Mouse (Mus musculus) gastrocnemius, adult 2 months (tissue): ENCODE measurements around the gene Mindy4b-ps. TPM values are rescaled to one million over a fixed set of nuclear protein-coding genes. Genes with fewer than 3 reads are reported as not detected.

Source experiments
- DNase-seq: peaks from one replicate; pipeline ENCODE4 v3.0.0; 2022
- H3K27ac ChIP-seq: fragments of 200-600 bp; 2 replicates; pipeline ENCODE4 v1.8.1; 2022; ENCODE audit warnings: mild to moderate bottlenecking
- H3K4me3 ChIP-seq: fragments of 200-600 bp; 2 replicates; pipeline ENCODE4 v1.8.1; 2022; ENCODE audit warnings: mild to moderate bottlenecking, moderate library complexity
- CTCF ChIP-seq: fragments of 200-600 bp; IDR thresholded peaks from 2 replicates; pipeline ENCODE4 v1.8.1; 2022; ENCODE audit warnings: antibody characterized with exemption, mild to moderate bottlenecking, moderate library complexity
- intact Hi-C: fragments of 180-260 bp; cut with DNase I; formaldehyde crosslinking; loops from one replicate; pipeline ENCODE4 v1.15.1; 2025
- total RNA-seq, 2 experiments: library from RNA; stranded (reverse); gene quantifications; 2 replicates each; pipeline ENCODE4 v1.2.3; 2021

Gene Mindy4b-ps
- total RNA-seq, 2 experiments from 2014 or later, result not detected

DNA sequence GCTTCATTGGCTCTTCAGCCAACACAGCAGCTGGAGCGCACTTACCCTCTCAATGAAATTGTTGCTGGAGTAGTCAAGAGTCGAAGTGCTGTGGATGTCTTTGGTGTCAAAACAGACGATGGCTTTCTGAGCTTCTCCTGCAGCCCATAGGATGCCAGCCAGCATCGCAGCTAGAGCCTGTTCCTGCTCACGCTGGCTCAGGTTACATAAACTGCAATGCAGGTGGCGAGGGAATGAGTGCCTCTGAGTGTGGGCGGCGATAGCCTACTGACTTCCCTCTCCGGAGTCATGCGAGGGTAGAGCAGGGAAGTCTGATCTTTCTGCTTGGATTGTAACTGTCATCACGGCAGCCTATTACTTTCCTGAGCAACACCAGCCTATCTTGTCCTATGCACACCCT lies 11.8 kb downstream of the Mindy4b-ps start:
- no peak for TF ChIP-seq CTCF
- H3K4me3 ChIP-seq, result no peak overlapping the region
- no peak overlapping the region for H3K27ac ChIP-seq
- peak; percentile 18 for DNase-seq
- intact Hi-C loops, result no loop called here

- no peak for TF ChIP-seq CTCF
- intact Hi-C loops, result no loop called here
- DNase-seq, result no peak
- no peak overlapping the region for H3K27ac ChIP-seq
- no peak overlapping the region for H3K4me3 ChIP-seq
Observed at GRCm38 (mm10) chr3:58809111-58809915, 12.8 kb downstream of the Mindy4b-ps start.

DNA sequence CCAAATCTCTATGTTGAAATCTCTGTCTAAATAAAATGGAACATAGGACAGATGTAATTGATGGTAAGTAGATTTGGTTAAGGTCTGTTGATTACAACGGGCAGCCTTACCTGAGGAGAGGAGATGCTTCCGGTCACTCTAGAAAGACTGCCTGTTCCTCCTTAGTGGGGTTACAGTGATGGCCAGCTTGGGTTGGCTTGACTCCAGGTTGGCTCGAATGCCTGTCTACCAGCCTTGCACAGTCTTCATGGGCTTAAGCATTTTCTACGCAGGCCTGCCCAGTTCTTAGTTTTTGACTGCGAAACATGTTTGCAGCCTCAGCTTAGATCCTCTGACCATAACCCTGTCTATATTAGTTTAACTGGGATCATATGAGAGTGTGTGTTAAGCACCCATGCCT lies 13.5 kb downstream of the Mindy4b-ps start:
- Histone ChIP-seq H3K4me3 (no peak overlapping the region), H3K27ac (no peak overlapping the region)
- intact Hi-C loops, result no loop called here
- no peak for DNase-seq
- no peak for TF ChIP-seq CTCF

- intact Hi-C loops, result no loop called here
- no peak for DNase-seq
- TF ChIP-seq CTCF, result no peak
- Histone ChIP-seq H3K27ac (no peak overlapping the region), H3K4me3 (no peak overlapping the region)
Observed at GRCm38 (mm10) chr3:58804745-58805144, 17.4 kb downstream of the Mindy4b-ps start.

DNA sequence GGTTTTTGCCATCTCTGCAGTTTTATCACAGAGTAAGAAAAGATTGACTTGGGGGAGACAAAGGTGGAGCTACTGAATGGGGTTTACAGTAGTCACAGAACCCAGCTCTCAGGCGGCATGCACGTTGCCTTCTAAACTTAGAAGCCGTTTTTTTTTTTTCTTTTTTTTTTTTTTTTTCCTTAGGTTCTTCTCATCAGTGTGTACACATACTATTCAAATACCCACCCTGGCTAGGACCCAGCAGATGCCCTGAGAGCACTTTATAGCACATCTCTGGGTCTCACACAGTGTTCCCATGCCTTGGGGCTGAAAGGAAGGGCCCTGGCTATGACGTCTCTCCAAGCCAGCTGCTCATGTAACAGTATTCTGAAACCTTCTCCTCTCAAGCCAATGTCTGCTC lies 23.4 kb downstream of the Mindy4b-ps start:
- no peak for TF ChIP-seq CTCF
- intact Hi-C loops, result no loop called here
- Histone ChIP-seq H3K27ac (no peak overlapping the region), H3K4me3 (no peak overlapping the region)
- no peak for DNase-seq

GRCm38 (mm10) chr3:58798245-58798644 lies 23.9 kb downstream of the Mindy4b-ps start:
- DNase-seq, result no peak
- no peak for TF ChIP-seq CTCF
- Histone ChIP-seq H3K4me3 (no peak overlapping the region), H3K27ac (no peak overlapping the region)
- intact Hi-C loops, result no loop called here

DNA sequence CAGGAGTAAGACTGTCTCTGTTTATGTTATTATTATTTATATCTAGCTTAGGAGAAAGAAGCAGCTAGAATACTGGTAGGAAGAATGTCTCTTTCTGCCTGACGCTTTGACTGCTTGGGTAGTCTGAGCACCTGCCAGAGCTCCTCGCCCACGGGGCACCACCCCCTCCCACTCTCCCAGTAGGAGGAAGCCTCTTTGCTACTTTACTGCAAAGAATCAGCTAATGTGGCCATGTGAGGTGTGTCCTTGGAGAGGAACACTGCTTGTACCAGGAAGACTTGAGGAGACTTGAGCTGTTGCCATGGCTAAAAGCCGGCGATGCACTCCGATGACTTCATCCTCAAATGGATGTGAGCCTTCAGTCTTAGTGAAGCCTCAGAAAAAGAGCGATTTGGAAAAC lies 32.6 kb downstream of the Mindy4b-ps start:
- no peak for TF ChIP-seq CTCF
- no peak for DNase-seq
- intact Hi-C loops, result loop anchor here (5.0 kb wide), 1 partner anchor 212 kb away; the partner anchor contains the start of gene Selenot

GRCm38 (mm10) chr3:58789033-58789432 lies 33.1 kb downstream of the Mindy4b-ps start:
- Histone ChIP-seq H3K4me3 (no peak overlapping the region), H3K27ac (no peak overlapping the region)
- no peak for DNase-seq
- intact Hi-C loops, result loop anchor here (5.0 kb wide), 1 partner anchor 212 kb away; the partner anchor contains the start of gene Selenot
- no peak for TF ChIP-seq CTCF

More for the DNA sequence above, 32.6 kb downstream of the Mindy4b-ps start:
- no peak overlapping the region for H3K4me3 ChIP-seq
- H3K27ac ChIP-seq, result no peak overlapping the region

GRCm38 (mm10) chr3:58786470-58786869 lies 35.6 kb downstream of the Mindy4b-ps start:
- intact Hi-C loops, result loop anchor here (5.0 kb wide), 1 partner anchor 209 kb away; the partner anchor contains the start of gene Selenot
- Histone ChIP-seq H3K27ac (no peak overlapping the region), H3K4me3 (no peak overlapping the region)
- no peak for TF ChIP-seq CTCF
- no peak for DNase-seq

GRCm38 (mm10) chr3:58785863-58786262 lies 36.2 kb downstream of the Mindy4b-ps start:
- Histone ChIP-seq H3K27ac (no peak overlapping the region), H3K4me3 (no peak overlapping the region)
- peak; percentile 65 for DNase-seq
- TF ChIP-seq CTCF, result peak; percentile 64
- intact Hi-C loops, result loop anchor here (1.0 to 5.0 kb wide), 3 partner anchors 59 to 209 kb away; partner anchors contain the start of gene Selenot

GRCm38 (mm10) chr3:58784219-58785092 lies 37.7 kb downstream of the Mindy4b-ps start:
- Histone ChIP-seq H3K27ac (no peak overlapping the region), H3K4me3 (no peak overlapping the region)
- peak; percentile 77 for TF ChIP-seq CTCF
- intact Hi-C loops, result loop anchor here (1.0 to 5.0 kb wide), 3 partner anchors 58 to 207 kb away; partner anchors contain the start of gene Selenot
- no peak for DNase-seq

GRCm38 (mm10) chr3:58783602-58784218 lies 38.4 kb downstream of the Mindy4b-ps start:
- Histone ChIP-seq H3K4me3 (no peak overlapping the region), H3K27ac (no peak overlapping the region)
- intact Hi-C loops, result loop anchor here (2.0 kb wide), 1 partner anchor 57 kb away; no protein-coding TSS in a partner anchor
- TF ChIP-seq CTCF, result no peak
- DNase-seq, result no peak
